Mouse (Mus musculus): ENCODE results near the gene Prr19.
"Not testable (repeated sequence)": the region's sequence is repeated elsewhere in the genome, so short reads cannot be mapped to it uniquely, and the experiment has no call there.

Gene Prr19

DNA sequence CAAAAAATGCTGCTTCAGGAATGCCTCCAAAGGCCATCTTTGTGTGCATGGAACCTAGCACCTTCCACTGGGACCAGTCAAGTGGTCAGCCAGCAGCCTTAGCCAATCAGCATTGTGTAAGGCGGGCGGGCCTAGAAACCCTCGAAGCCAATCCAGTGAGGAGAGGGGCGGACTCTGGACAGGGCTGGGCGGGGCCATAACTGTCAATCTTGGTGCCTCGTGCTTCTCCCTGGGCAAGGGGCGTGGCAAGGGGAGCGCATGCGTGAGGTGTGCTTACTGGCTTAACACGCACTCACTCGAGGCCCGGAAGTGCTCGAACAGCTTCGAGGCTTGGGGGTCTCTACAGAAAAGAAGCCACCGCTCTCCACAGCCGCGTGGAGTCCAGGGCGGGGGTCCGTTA is at the start of gene Prr19:
Gene Prr19 (plus strand): TSS at position 349 of the 400 bp plus-strand sequence.
- DNase-seq, result peak in 1 of 2 experiments; percentile 18

DNA sequence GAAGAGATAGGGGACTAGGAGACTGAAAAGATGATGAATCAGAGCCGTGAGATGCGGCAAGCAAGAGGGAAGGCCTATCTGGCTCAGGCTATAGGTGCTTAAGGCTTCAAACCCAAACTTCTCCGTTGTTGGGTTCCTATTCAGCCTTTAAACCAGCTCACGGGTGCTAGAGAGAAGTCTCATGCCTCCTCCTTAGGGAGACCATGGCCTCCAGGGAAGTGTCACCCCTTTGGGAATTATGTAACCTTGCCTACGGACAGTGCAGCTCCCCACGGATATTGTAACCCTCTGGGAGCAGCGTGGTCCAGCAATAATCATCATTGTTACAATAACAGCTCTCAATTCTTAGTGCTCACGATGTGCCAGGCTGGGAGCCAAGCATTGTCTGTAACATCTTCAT is 49.4 kb upstream of the Prr19 start:
- DNase-seq, result no peak

DNA sequence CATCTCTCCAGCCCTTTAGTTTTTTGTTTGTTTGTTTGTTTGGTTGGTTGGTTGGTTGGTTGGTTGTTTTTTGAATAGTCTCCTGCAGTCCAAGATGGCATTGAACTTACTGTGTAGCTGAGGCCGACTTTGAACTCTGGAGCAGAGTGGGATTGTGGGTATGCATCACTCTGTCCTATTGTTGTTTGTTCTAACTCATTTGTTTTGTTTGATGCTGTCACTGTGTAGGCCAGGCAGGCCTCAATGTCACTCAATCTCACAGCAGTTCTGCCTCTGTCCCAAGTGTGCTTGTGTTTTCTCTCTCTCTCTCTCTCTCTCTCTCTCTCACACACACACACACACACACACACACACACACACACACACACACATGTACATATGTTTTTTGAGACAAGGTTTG is 39.3 kb upstream of the Prr19 start:
- no peak for DNase-seq

DNA sequence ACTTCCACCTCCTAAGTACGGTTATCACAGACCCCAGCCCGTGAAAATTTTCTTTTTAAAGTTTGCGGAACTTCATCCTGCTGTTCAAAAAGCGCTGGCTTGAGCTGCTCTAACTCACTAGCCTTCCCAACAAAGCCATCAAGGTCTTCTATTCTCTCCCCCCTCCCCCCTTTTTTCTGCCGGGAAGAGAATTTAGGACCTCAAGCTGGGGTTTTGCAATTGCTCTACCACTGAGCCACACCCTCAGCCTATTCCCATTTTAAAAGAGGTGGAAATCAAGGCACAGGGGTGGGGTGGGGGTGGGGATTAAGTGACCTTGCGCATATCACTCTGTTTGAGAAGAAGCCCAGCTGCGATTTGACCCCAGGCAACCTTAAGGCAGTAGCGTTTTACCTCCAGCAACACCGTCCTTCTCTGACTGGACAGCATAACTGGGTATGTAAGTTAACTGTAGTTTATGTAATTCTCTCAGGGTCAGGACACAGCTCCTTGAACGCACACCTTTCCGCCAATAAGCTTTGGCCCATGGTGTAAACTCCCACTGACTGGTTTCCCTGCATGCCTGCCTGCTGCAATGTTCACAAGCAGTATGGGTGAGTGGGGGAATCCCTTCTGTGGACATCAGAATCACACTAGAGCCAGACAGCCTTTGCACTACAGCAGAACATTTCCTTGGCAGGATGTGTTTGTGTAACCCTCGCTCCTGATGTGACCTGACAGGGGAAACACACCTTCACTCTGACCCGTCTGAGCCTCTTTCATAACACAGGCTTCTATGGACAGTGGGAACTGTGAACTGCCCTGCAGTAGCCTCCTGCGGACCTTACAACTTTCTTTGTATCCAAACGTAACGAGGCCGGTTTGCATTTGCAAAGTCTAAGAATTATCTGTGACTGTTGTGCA is 37.0 kb upstream of the Prr19 start:
- no peak for DNase-seq

DNA sequence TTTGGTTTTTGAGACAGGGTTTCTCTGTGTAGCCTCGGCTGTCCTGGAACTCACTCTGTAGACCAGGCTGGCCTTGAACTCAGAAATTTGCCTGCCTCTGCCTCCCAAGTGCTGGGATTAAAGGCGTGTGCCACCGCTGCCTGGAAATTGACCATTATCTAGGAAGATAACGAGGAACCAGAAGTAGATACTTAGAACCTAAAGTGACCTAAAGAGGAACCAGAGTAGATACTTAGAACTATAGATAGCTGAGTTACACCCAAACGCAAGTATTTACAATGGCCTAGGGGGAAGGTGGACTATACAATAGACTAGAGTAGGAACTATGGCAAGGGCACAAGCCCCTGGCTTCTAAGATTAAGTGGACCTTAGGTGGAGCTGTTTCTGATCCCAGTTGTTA is 35.5 kb upstream of the Prr19 start:
- not testable (repeated sequence) for DNase-seq

DNA sequence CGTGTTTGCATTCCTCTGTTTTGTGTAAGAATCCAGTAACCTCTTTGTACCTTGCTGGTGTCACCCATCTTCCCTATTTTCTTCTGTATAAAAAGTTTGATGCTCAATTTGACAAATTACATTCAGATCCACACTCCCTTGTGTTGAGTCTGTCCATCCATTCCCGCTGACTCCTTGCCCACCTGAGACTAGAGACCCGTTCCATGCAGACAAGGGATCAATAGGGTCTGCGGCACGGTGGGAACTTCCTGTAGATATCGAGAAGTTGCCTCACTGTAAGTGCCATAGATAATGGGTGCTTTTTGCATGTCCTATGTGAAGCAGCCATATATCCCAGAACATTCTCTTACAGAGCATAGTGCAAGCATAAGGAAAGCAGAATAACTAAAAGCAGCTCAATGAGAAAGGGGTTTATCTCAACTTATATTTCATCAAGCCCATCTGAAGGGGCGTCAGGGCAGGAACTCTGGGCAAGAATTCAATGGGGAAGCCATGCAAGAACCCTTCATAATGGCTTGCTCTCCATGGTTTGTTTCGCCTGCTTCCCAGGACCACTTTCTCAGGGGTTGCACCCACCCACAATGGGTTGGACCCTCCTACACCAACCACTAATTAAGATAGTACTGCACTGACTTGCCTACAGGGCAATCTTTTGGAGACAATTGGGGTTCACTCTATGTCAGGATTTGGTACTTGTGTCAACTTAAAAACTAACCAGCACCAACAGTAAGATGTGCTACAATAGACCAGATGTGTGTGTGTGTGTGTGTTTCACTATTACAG is 34.8 kb upstream of the Prr19 start:
- DNase-seq, result no peak

DNA sequence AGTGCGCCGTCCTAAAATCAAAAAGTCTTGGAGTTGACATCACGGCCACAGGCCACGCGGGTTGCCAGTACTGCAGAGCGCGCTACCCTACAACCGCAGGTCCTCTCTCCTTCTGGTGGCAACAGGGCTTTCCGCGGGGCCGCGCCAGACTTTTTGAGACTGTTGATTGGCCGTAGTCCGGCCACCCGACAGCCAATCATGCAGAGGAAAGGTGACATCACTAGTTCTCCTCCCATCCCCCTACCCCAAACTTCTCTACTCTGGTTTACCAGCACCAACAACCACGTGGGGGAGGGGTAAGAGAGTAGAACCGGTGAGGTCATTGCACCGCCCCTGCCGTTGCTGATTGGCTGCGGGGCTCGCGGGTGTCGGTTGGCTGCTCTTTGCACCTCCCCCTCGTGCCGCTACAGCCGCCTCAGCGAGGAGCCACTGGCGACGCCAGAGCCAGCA is 33.9 kb upstream of the Prr19 start, which contains the start of gene Cic:
Gene Cic (plus strand): TSS at position 404 of the 450 bp plus-strand sequence.
- peak; percentile 96 to 99 for DNase-seq

DNA sequence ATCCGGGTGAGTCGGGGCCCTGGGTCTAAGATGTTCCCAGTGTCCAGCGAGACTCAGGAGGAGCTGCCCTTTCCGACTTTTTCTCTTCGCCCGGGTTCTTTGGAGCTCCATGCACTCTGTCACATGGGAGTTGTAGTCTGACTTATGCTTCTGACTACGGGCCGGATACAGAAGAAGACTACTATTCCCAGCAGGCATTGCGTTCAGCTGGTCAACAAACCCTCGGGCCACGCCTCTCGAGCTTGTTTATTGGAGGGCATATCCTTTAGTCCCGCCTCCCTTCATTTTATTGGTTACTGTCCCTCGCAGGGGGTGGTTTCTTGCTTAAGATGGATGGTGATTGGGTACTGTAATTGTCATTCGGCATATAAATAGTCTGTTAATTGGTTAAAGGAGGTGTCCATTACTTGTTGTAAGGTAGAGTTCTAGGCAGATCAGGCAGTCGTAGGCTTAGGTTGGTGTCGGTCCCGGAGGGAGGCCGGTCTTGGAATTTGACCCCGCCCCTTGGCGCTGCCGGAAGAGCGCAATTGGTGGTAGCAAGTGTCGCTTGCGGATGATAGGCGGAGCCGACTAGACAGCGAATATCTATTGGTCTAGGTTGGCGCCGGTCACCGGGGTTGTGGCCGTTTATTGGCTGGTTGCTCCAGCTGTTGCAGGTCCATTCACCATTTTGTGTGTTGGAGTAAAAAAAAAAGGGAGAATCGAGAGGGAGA is 33.3 kb upstream of the Prr19 start:
- DNase-seq, result peak; percentile 99 to 100

DNA sequence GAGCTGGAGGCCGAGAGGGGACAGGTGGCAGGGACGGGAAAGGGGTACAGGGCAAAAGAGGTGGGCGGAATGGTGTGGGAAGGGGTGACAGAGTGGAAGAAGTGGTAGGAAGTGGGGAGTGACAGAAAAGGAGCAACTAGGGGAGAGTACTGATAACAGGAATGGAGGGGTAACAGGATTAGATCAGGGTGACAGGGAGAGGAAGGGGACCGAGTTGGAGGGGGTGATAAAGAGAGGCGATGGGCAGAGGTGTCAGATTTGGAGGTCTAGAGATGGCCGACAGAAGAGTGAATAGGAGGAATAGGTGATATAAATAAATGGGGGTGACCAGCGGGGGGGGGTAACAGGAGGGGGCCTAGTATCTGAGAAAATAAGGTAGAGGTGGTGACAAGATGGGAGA is 32.6 kb upstream of the Prr19 start:
- no peak for DNase-seq

DNA sequence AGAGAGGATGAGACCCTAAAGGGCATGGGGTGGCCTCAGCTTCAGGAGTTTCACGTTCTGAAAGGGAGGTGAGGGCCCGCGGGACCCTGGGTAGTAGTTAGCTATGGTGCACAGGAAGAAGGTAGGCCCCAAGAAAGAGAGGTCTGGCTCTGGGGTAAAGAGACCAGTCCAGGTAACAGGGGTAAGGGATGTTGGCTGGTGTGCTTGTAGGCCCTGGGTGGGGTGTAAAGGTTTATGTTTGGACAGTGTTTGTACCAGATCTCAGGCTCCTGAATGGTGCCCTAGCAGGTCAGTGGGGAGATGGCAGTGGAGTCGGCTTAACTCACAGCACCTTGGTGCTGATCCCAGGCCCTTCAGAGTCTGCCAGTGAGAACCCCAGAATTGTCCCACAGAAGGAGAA is 32.2 kb upstream of the Prr19 start:
- peak in 1 of 2 experiments; percentile 39 for DNase-seq

DNA sequence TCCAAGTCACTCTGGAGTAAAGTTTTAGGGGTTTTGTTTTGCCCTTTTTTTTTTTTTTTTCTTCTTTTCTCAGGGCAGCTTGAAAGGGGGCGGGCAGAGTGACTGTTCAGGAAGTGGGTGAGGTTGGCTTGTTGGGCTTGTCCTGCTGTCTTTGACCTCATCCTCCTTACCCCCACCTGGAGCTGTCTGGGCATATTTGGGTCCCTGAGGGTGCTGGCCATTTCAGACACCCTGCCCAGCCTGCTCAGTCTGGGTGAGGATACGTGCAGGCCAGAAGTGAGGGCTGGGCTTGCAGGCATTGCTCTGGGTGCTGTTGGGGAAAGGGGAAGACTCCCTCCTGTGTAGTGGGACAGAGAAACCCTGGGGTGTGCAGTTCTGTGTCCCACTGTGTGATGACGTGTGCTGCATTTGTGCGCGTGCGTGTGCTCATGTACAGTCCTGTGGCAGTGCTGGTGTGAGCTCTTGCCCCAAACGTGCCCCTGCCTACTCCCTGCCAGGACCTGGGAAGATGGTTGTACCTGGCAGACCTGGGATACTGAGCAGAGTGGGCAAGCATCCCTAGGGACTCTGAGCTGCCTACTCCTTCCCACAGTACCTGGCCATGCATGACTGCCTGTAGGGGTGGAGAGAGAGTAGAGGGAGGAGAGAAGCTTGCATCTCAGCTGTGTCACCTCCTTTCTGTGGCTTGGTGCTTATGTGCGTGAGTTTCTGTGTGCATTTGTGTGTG is 31.5 kb upstream of the Prr19 start:
- peak in 1 of 2 experiments; percentile 49 for DNase-seq

DNA sequence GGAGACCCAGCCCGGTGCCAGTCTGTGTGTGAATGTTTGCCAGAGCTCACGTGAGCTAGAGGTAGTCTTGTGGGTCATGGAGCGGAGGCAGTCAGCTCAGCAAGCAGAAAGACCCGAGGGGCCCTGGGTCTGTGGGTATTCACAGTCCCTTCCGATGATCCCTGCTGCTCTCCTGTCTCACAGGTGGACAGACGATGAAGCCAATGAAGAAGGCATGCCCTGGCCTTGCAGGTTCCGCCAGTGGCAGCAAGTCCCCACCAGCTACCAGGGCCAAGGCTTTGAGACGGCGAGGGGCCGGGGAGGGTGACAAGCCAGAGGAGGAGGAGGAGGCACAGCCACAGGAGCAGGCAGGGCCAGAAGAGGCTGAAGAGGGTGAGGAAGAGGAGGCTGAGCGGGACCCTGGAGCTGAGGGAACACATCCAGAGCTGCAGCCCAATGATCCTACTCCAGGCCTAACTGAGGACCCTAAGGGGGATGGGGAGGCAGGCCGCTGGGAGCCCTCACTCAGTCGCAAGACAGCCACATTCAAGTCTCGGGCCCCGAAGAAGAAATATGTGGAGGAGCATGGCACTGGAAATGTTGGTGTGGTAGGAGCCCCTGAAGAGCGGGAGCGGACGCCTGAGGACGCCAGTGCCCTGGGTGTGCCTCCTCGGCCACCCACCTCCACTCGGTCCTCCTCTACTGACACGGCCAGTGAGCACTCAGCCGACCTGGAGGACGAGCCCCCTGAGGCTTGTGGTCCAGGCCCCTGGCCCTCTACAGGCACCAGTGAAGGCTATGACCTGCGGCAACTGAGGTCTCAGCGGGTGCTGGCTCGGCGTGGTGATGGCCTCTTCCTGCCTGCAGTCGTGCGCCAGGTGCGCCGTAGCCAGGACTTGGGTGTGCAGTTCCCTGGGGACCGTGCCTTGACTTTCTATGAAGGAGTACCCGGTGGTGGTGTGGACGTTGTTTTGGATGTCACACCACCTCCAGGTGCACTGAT is 30.3 kb upstream of the Prr19 start:
- DNase-seq, result peak in 1 of 2 experiments; percentile 16

DNA sequence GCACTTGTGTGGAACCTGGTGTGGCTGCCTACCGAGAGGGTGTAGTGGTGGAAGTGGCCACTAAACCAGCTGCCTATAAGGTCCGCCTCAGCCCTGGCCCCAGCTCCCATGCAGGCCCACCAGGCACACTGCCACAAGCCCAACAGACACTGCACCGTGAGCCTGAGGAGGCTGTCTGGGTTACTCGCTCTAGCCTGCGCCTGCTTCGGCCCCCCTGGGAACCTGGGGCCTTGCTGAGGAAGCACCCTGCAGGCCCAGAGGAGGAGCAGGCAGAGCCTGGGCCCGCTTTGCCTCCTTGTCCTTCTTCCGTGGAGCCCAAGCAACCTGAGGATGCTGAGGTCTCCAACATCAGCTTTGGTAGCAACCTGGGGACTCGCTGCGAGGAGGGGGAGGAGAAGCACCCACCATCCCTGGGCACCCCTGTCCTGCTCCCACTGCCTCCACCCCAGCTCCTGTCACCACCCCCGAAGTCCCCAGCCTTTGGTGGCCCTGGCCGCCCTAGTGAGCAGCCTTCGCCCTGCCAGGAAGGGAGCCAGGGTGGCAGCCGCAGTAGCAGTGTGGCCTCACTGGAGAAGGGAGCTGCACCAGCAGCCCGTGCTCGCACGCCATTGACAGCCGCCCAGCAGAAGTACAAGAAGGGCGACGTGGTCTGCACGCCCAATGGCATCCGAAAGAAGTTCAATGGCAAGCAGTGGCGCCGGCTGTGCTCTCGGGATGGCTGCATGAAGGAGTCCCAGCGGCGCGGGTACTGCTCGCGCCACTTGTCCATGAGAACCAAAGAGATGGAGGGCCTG is 29.4 kb upstream of the Prr19 start:
- DNase-seq, result peak in 1 of 2 experiments; percentile 18

DNA sequence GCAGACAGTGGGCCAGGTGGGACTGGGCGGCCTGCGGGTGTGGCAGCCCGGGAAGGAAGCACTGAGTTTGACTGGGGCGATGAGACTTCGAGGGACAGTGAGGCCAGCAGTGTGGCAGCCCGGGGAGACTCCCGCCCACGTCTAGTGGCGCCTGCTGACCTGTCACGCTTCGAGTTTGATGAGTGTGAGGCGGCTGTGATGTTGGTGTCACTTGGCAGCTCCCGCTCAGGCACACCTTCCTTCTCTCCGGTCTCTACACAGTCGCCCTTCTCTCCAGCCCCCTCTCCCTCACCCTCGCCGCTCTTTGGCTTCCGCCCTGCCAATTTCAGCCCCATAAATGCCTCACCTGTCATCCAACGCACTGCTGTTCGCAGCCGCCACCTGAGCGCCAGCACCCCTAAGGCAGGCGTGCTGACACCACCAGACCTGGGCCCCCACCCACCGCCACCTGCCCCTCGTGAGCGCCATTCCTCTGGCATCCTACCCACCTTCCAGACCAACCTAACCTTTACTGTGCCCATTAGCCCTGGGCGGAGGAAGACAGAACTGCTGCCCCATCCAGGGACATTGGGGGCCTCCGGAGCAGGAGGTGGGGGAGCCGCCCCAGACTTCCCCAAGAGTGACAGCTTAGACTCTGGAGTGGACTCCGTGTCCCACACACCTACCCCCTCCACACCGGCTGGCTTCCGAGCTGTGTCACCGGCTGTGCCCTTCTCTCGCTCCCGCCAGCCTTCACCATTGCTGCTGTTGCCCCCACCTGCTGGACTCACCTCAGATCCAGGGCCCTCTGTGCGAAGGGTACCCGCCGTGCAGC is 28.6 kb upstream of the Prr19 start:
- DNase-seq, result peak in 1 of 2 experiments; percentile 16

DNA sequence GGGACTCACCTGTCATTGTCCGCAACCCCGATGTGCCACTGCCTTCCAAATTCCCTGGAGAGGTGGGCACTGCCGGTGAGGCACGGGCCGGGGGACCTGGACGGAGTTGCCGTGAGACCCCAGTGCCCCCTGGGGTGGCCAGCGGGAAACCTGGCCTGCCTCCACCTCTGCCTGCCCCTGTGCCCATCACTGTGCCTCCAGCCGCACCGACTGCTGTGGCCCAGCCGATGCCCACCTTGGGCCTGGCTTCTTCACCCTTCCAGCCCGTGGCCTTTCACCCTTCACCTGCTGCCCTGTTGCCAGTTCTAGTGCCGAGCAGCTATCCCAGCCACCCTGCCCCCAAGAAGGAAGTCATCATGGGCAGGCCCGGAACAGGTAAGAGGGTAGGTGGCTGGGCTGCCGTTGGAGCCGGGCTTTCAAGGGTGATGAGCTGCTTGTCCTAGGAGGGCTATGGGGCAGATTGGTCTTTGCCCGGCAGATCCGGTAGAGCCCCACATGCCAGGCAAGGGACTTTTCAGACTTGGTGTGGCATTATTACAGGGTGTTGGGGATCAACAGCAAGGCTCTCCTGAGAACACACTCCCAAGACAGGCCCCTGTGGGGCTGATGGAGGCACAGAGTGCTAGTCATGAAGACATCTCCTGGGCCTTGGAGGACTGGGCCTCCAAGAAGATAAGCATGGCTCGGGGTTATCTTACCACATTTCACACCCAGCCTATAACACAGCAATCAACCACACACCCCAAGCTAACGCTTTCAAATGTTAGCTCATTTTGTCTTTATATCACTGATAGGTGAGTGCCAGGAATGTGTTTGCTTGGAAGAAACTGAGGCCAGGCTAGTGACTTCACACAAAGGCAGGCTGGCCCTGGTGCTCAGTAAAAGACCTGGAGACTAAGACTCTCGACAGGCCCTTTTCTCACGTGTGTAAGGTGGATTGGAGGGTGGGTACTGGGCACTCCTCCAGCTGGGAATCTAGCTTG is 27.7 kb upstream of the Prr19 start:
- DNase-seq, result no peak

DNA sequence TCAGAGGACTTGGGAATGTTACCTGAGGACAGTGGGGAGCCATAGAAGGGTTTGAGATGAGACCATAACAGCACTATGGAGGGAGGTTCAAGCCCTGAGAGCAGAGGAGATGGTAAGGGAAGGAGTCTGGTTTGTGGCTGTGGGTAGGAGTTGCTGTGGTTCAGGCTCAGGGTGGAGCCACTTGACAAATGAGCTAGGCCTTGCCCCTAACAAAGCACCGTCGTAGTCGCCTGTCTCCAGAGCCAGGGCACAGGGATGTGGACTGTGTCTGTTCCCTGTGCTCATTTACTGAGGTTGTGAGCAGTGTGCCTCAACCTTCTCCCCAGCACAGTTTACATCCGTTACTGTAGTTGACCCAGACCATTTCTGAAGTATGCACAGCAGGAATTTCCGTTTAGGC is 26.6 kb upstream of the Prr19 start:
- peak in 1 of 2 experiments; percentile 24 for DNase-seq

DNA sequence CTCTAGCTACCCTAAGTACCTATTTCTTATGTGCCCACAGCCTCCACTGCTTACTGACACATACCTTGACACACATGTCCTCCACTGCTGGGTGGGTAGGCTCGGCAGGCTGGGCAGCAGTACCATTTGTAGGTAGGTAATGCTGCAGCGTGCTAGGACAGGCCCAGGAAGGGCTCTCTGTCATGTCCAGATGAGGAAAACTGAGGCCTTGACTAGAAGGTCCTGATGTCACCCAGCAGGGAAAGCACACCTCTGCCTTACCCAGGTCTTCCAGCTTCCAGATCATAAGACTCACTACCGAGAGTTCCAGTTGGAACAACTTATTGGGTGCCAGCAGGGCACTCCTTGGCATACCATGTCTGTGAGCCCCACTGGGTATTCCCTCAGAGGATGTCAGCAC is 26.2 kb upstream of the Prr19 start:
- DNase-seq, result no peak
